Comparison of ENCODE assay signal across 20 mouse cellular contexts in the genomic region with DNA sequence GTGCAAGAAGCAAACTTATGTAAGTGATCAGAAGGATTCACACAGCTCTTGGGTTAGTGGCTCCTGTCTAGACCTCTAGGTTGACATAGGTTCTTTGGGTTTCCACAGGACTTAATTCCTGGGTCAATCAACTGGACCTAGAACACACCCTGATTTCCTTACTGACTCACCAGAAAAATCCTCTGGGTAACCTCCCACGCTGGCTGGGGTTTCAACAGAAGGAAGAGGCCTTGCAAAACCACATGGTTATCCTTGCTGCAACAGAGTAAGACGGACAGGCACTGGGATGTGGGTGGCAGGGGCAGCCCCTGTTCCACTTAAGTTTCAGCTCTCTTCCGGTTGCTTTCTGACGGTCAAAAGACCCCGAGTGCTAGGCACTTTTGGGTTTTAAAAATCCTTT.
DNase-seq lines count a peak whose midpoint lies in the region; ATAC-seq and TF ChIP-seq lines count a peak whose summit lies in the region.
"Had no signal": no experiment of that assay in that cellular context is flagged by ENCODE, and none has a peak within 500 bp of the region (broad histone marks: within the 10 kb centered on the region; RNA-seq: fewer than 3 reads in every experiment).

No protein-coding gene starts in this region.

- CTCF ChIA-PET in Patski (lab: Charles Lee): no interaction called here

- POLR2A ChIA-PET in Patski (lab: Charles Lee): interaction anchor here (0.6 to 1.1 kb wide), 3 partner anchors 9 to 638 kb away, joined by 3 to 5 read pairs (median 4); no protein-coding TSS in a partner anchor

- H3K27me3 ChIP-seq in Patski: no peaks in the 10 kb centered on the region
- H3K27me3 ChIP-seq: forebrain, embryonic 15.5 days; heart, embryonic 15.5 days; hindbrain, embryonic 15.5 days; limb, embryonic 12.5 days; midbrain, embryonic 12.5 days had no signal

- peak; percentile 10 for DNase-seq in adrenal gland, adult 2 months
- DNase-seq in adrenal gland, postnatal 4 days (ENCODE audit: low spot score in 2 of 2): no peak
- DNase-seq in 3134 (ENCODE audit: extremely low read depth, insufficient read length, low spot score) (peak; percentile 9), Patski (ENCODE audit: low read depth, low spot score) (no peak)
- DNase-seq in lung, postnatal 14 days: peak; percentile 23
- no peak for DNase-seq in layer of hippocampus, adult 8-10 months (ENCODE audit: low spot score in 2 of 2)
- DNase-seq in heart, adult 9 months (ENCODE audit: low spot score in 2 of 2): no peak
- DNase-seq: cerebellum, adult 8-10 months; gastrocnemius, postnatal 10 days; kidney, adult 2 months; kidney, postnatal 10 days; layer of hippocampus, postnatal 36 days; liver, postnatal 0 days; right cerebral cortex, postnatal 14 days had no signal

- in situ Hi-C loops in Patski (cut with MboI; ENCODE audit: low pct_unique_long_range_greater_than_20kb): no loop called here

- TF ChIP-seq CTCF in Patski (IDR thresholded peaks at IDR 0.05): no peak

- ATAC-seq in Patski: peak; percentile 47
- ATAC-seq in cerebellum, adult (ENCODE audit: insufficient number of reproducible peaks, low FRiP score, low TSS enrichment): no peak
- ATAC-seq: forebrain, embryonic 15.5 days; liver, postnatal 0 days had no signal

Comparison
In these comparisons a context has a peak if more than half of its experiments do, and no peak if none do; other contexts are left out.
1. DNase-seq: peak in adrenal gland, adult 2 months (single experiment), 3134 (single experiment) and lung, postnatal 14 days (single experiment); none in adrenal gland, postnatal 4 days (0 of 2), Patski (single experiment), layer of hippocampus, adult 8-10 months (0 of 2) and heart, adult 9 months (0 of 2).